Mouse (Mus musculus) forebrain, embryonic 14.5 days (tissue): ENCODE measurements at regions not wholly inside any gene's neighbourhood (a gene's known extent, or its start where the extent isn't known, plus 50 kb on each side); places are given as distances from the start of the nearest gene placed in this dataset.
A peak's percentile ranks its signal among the peaks of the same experiment; 100 is the strongest.

Experiments
- ATAC-seq: fragments of 200-750 bp; cut with Nextera tagmentation; 2 replicates; pipeline ENCODE4 v1.8.0; 2017; ENCODE audit warnings: mild to moderate bottlenecking, moderate library complexity
- DNase-seq: peaks from one replicate; pipeline ENCODE4 v3.0.0-alpha.2; 2015; ENCODE audit warnings: low spot score
- H3K27ac ChIP-seq: fragments of 300-500 bp; sonication (generic); 2 replicates; pipeline ENCODE4 v1.5.1; 2014; ENCODE audit warnings: low read depth, mild to moderate bottlenecking, control low read depth, low read length, moderate library complexity
- H3K27me3 ChIP-seq: fragments of 300-500 bp; sonication (generic); replicated peaks from 2 replicates; pipeline ENCODE4 v1.6.1; 2014; ENCODE audit warnings: low read length, control low read depth, mixed read lengths; ENCODE audit not compliant: control insufficient read depth, insufficient read depth
- H3K36me3 ChIP-seq: fragments of 300-500 bp; sonication (generic); 2 replicates; pipeline ENCODE4 v1.6.1; 2014; ENCODE audit warnings: low read length, control low read depth; ENCODE audit not compliant: control insufficient read depth, insufficient read depth
- H3K4me1 ChIP-seq: fragments of 300-500 bp; sonication (generic); 2 replicates; pipeline ENCODE4 v1.6.1; 2014; ENCODE audit warnings: antibody characterized with exemption, low read length, control low read depth; ENCODE audit not compliant: control insufficient read depth, insufficient read depth
- H3K4me2 ChIP-seq: fragments of 300-500 bp; sonication (generic); 2 replicates; pipeline ENCODE4 v1.6.1; 2014; ENCODE audit warnings: mild to moderate bottlenecking, control low read depth, low read length
- H3K4me3 ChIP-seq: fragments of 300-500 bp; sonication (generic); 2 replicates; pipeline ENCODE4 v1.5.1; 2014; ENCODE audit warnings: low read depth, low read length, control low read depth
- H3K9ac ChIP-seq: fragments of 300-500 bp; sonication (generic); 2 replicates; pipeline ENCODE4 v1.6.1; 2014; ENCODE audit warnings: mild to moderate bottlenecking, low read length, control low read depth, moderate library complexity
- H3K9me3 ChIP-seq: fragments of 300-500 bp; sonication (generic); replicated peaks from 2 replicates; pipeline ENCODE4 v1.6.1; 2016; ENCODE audit warnings: low read length, control low read depth, mixed read lengths; ENCODE audit not compliant: control insufficient read depth
- WGBS: fragments of 180-500 bp; shearing (Covaris S2); extraction: QIAGEN DNeasy Blood & Tissue Kit; methylation state at CpG from one replicate; pipeline ENCODE4 v1.1.7; 2014; 5-methylcytosine and 5-hydroxymethylcytosine counted together

- WGBS, result 74% methylated on average over 9 of the region's 9 CpGs
- Histone ChIP-seq H3K27me3 (no peaks in the 10 kb centered on the region), H3K4me3 (no peak overlapping the region), H3K9me3 (no peaks in the 10 kb centered on the region), H3K9ac (no peak overlapping the region), H3K4me1 (no peaks in the 10 kb centered on the region), H3K27ac (no peak overlapping the region), H3K36me3 (no peaks in the 10 kb centered on the region), H3K4me2 (no peak overlapping the region)
- no peak for ATAC-seq
- DNase-seq, result no peak
These were observed 95.7 kb upstream of the Hnrnpa3 start for GRCm38 (mm10) chr2:75563253-75563913.

- WGBS, result 32% methylated on average over 5 of the region's 5 CpGs
- Histone ChIP-seq H3K27me3 (no peaks in the 10 kb centered on the region), H3K4me1 (no peaks in the 10 kb centered on the region), H3K9me3 (no peaks in the 10 kb centered on the region), H3K4me2 (no peak overlapping the region), H3K27ac (no peak overlapping the region), H3K4me3 (no peak overlapping the region), H3K36me3 (no peaks in the 10 kb centered on the region), H3K9ac (no peak overlapping the region)
- DNase-seq (no peak), ATAC-seq (no peak)
These were observed 94.3 kb upstream of the Hnrnpa3 start for GRCm38 (mm10) chr2:75564809-75565208.

GRCm38 (mm10) chr2:75567131-75567530, 91.9 kb upstream of the Hnrnpa3 start:
- no peaks in the 10 kb centered on the region for H3K27me3 ChIP-seq
- H3K4me3 ChIP-seq, result no peak overlapping the region
- DNase-seq (no peak), ATAC-seq (no peak)
- no peak overlapping the region for H3K27ac ChIP-seq
- no peaks in the 10 kb centered on the region for H3K36me3 ChIP-seq
- 96% methylated on average over 4 of the region's 4 CpGs for WGBS
- no peak overlapping the region for H3K9ac ChIP-seq
- no peaks in the 10 kb centered on the region for H3K4me1 ChIP-seq
- no peaks in the 10 kb centered on the region for H3K9me3 ChIP-seq
- no peak overlapping the region for H3K4me2 ChIP-seq

GRCm38 (mm10) chr2:75569756-75570155, 89.3 kb upstream of the Hnrnpa3 start:
- WGBS, result 84% methylated on average over 6 of the region's 6 CpGs
- no peaks in the 10 kb centered on the region for H3K27me3 ChIP-seq
- no peaks in the 10 kb centered on the region for H3K4me1 ChIP-seq
- no peaks in the 10 kb centered on the region for H3K36me3 ChIP-seq
- H3K27ac ChIP-seq, result no peak overlapping the region
- H3K4me2 ChIP-seq, result no peak overlapping the region
- no peaks in the 10 kb centered on the region for H3K9me3 ChIP-seq
- H3K9ac ChIP-seq, result no peak overlapping the region
- H3K4me3 ChIP-seq, result no peak overlapping the region
- ATAC-seq (no peak), DNase-seq (no peak)

- ATAC-seq, result no peak
These were observed 88.8 kb upstream of the Hnrnpa3 start for GRCm38 (mm10) chr2:75570246-75570645.

GRCm38 (mm10) chr2:75584975-75585374, 74.1 kb upstream of the Hnrnpa3 start:
- Histone ChIP-seq H3K4me3 (peak overlapping the region; percentile 17), H3K27me3 (peaks cover 5% of the 10 kb centered on the region), H3K27ac (no peak overlapping the region), H3K9ac (peak overlapping the region; percentile 40; the same call in 1 of the 2 replicates), H3K9me3 (no peaks in the 10 kb centered on the region), H3K36me3 (no peaks in the 10 kb centered on the region), H3K4me2 (peak overlapping the region; percentile 49), H3K4me1 (0 out of 2 replicates have a peak, but pooled peaks cover 6% of the 10 kb centered on the region)
- peak; percentile 78 for DNase-seq
- peak; percentile 63; the same call in 1 of the 2 replicates for ATAC-seq
- WGBS, result under 1% methylated on average over 16 of the region's 16 CpGs

More at GRCm38 (mm10) chr2:75570246-75570645, 88.8 kb upstream of the Hnrnpa3 start:
- WGBS, result 86% methylated on average over 2 of the region's 2 CpGs
- H3K4me1 ChIP-seq, result no peaks in the 10 kb centered on the region
- no peak overlapping the region for H3K27ac ChIP-seq
- no peaks in the 10 kb centered on the region for H3K27me3 ChIP-seq
- no peak overlapping the region for H3K4me3 ChIP-seq
- H3K9me3 ChIP-seq, result no peaks in the 10 kb centered on the region
- H3K4me2 ChIP-seq, result no peak overlapping the region
- no peak for DNase-seq
- no peaks in the 10 kb centered on the region for H3K36me3 ChIP-seq
- H3K9ac ChIP-seq, result no peak overlapping the region

- DNase-seq (peak; percentile 93), ATAC-seq (peak; percentile 38; the same call in 1 of the 2 replicates)
- no peak overlapping the region for H3K4me2 ChIP-seq
- no peaks in the 10 kb centered on the region for H3K36me3 ChIP-seq
- H3K4me1 ChIP-seq, result 0 out of 2 replicates have a peak, but pooled peaks cover 6% of the 10 kb centered on the region
- H3K27me3 ChIP-seq, result peaks cover 5% of the 10 kb centered on the region
- H3K4me3 ChIP-seq, result no peak overlapping the region
- no peak overlapping the region for H3K27ac ChIP-seq
- 2% methylated on average over 6 of the region's 6 CpGs for whole genome bisulfite sequencing
- no peak overlapping the region for H3K9ac ChIP-seq
- no peaks in the 10 kb centered on the region for H3K9me3 ChIP-seq
These were observed 70.5 kb upstream of the Hnrnpa3 start for GRCm38 (mm10) chr2:75588572-75588971.

- peak overlapping the region; percentile 41 for H3K4me2 ChIP-seq
- H3K4me1 ChIP-seq, result 0 out of 2 replicates have a peak, but pooled peaks cover 6% of the 10 kb centered on the region
- peak overlapping the region; percentile 33; the same call in 1 of the 2 replicates for H3K9ac ChIP-seq
- peak overlapping the region; percentile 14; the same call in 1 of the 2 replicates for H3K4me3 ChIP-seq
- H3K27ac ChIP-seq, result no peak overlapping the region
- DNase-seq (peak; percentile 68), ATAC-seq (peak; percentile 78; the same call in 1 of the 2 replicates)
- H3K36me3 ChIP-seq, result no peaks in the 10 kb centered on the region
- H3K9me3 ChIP-seq, result no peaks in the 10 kb centered on the region
- H3K27me3 ChIP-seq, result peaks cover 5% of the 10 kb centered on the region
- WGBS, result 6% methylated on average over 19 of the region's 19 CpGs
These were observed 69.6 kb upstream of the Hnrnpa3 start for GRCm38 (mm10) chr2:75589452-75589851.

GRCm38 (mm10) chr2:75590175-75590574, 68.9 kb upstream of the Hnrnpa3 start:
- no peak overlapping the region for H3K9ac ChIP-seq
- H3K4me3 ChIP-seq, result no peak overlapping the region

More at GRCm38 (mm10) chr2:75590175-75590574, 68.9 kb upstream of the Hnrnpa3 start:
- Histone ChIP-seq H3K4me2 (peak overlapping the region; percentile 41), H3K9me3 (no peaks in the 10 kb centered on the region), H3K27me3 (peaks cover 5% of the 10 kb centered on the region), H3K4me1 (0 out of 2 replicates have a peak, but pooled peaks cover 3% of the 10 kb centered on the region), H3K36me3 (no peaks in the 10 kb centered on the region), H3K27ac (no peak overlapping the region)
- WGBS, result 5% methylated on average over 10 of the region's 10 CpGs
- peak; percentile 92 for DNase-seq
- ATAC-seq, result peak; percentile 69
